Mouse (Mus musculus) lung, embryonic 14.5 days (tissue): Measurements from ENCODE around the gene Uggt1. TPM values are rescaled to one million over a fixed set of nuclear protein-coding genes. Genes with fewer than 3 reads are reported as not detected.

Source experiments
- ATAC-seq: fragments of 200-750 bp; cut with Nextera tagmentation; 2 replicates; pipeline ENCODE4 v1.8.0; 2017; ENCODE audit warnings: mild to moderate bottlenecking, moderate TSS enrichment, moderate library complexity; ENCODE audit not compliant: insufficient read depth
- DNase-seq: peaks from one replicate; pipeline ENCODE4 v3.0.0-alpha.2; 2015
- H3K27ac ChIP-seq: fragments of 300-500 bp; sonication (generic); 2 replicates; pipeline ENCODE4 v1.5.1; 2014; ENCODE audit warnings: low read depth, mild to moderate bottlenecking, moderate library complexity
- H3K27me3 ChIP-seq: fragments of 300-500 bp; sonication (generic); 2 replicates; pipeline ENCODE4 v1.6.1; 2014; ENCODE audit warnings: low read length, control low read depth; ENCODE audit not compliant: insufficient read depth
- H3K36me3 ChIP-seq: fragments of 300-500 bp; sonication (generic); 2 replicates; pipeline ENCODE4 v1.6.1; 2014; ENCODE audit warnings: control low read depth; ENCODE audit not compliant: insufficient read depth
- H3K4me1 ChIP-seq: fragments of 300-500 bp; sonication (generic); 2 replicates; pipeline ENCODE4 v1.6.1; 2014; ENCODE audit warnings: antibody characterized with exemption, control low read depth; ENCODE audit not compliant: insufficient read depth
- H3K4me2 ChIP-seq: fragments of 300-500 bp; sonication (generic); 2 replicates; pipeline ENCODE4 v1.6.1; 2014; ENCODE audit warnings: mild to moderate bottlenecking
- H3K4me3 ChIP-seq: fragments of 300-500 bp; sonication (generic); 2 replicates; pipeline ENCODE4 v1.5.1; 2014; ENCODE audit warnings: low read depth, low read length
- H3K9ac ChIP-seq: fragments of 300-500 bp; sonication (generic); 2 replicates; pipeline ENCODE4 v1.6.1; 2014
- H3K9me3 ChIP-seq: fragments of 300-500 bp; sonication (generic); 2 replicates; pipeline ENCODE4 v1.6.1; 2016; ENCODE audit warnings: low read depth, low read length, control low read depth
- CTCF ChIP-seq: IDR thresholded peaks from 2 replicates; pipeline ENCODE4 v1.5.1; 2016; ENCODE audit warnings: antibody characterized with exemption, low read depth
- WGBS: fragments of 180-500 bp; shearing (Covaris S2); extraction: QIAGEN DNeasy Blood & Tissue Kit; methylation state at CpG from one replicate; pipeline ENCODE4 v1.1.7; 2014; 5-methylcytosine and 5-hydroxymethylcytosine counted together
- polyA plus RNA-seq: library from polyadenylated mRNA; unstranded; fragments of >200 nt; fragmentation: Nextera tagmentation; extraction: Ambion mirVana; gene quantifications from 2 replicates; pipeline ENCODE4 v1.2.1, GENCODE M21; 2014

The Uggt1 gene
- polyA plus RNA-seq, 1 experiment from 2014 or later = 80.4 TPM

DNA sequence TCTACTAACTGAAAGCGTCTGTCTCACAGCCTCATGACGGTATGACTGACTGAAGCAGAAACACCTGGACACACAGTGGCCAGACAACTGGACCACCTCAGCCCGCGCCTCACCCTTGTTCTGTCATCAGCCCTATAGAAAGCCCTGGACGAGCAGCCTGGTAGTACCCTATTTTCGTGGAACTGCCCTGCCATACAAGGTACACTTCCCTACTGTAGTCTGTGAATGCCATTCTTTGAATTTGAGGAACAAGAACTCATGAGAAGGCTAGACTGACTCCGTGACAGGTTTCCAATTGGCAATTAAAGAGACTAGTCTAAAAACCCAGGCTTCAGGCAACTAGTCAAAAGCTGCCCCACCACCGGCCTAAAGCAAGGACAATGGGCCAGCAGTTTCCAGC is 123.3 kb downstream of the Uggt1 start:
- TF ChIP-seq CTCF = no peak
- ATAC-seq = no peak
- Histone ChIP-seq H3K36me3 (no peaks in the 10 kb centered on the region), H3K27ac (no peak overlapping the region), H3K4me1 (no peaks in the 10 kb centered on the region), H3K9me3 (no peaks in the 10 kb centered on the region), H3K4me2 (no peak overlapping the region), H3K9ac (no peak overlapping the region), H3K4me3 (no peak overlapping the region), H3K27me3 (no peaks in the 10 kb centered on the region)
- DNase-seq = no peak
- 76% methylated on average over 8 of the region's 8 CpGs for WGBS

DNA sequence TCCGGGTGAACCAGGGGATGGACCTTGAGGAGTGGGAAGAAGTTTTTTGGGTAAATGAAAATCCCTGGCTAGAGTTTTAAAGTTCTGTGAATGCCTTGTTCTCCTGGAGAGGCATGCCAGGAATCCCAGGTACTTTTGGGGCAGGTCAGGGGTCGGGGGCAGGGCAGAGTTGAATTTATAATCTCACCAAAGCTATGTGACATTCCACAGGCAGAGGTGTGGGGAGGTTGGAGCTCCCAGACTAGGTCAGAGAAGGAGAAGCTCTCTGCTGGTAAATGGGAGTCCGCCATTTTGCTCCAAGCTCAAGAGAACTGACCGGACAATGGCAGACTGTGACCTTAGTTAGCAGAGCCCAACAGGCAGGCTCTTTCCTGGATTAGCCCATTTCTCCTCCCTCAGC is 125.1 kb downstream of the Uggt1 start:
- Histone ChIP-seq H3K4me3 (no peak overlapping the region), H3K4me1 (no peaks in the 10 kb centered on the region), H3K36me3 (no peaks in the 10 kb centered on the region), H3K27me3 (no peaks in the 10 kb centered on the region), H3K27ac (no peak overlapping the region), H3K9ac (no peak overlapping the region), H3K4me2 (no peak overlapping the region), H3K9me3 (no peaks in the 10 kb centered on the region)
- DNase-seq (no peak), ATAC-seq (no peak)
- TF ChIP-seq CTCF = no peak
- 75% methylated on average over 4 of the region's 4 CpGs for WGBS

DNA sequence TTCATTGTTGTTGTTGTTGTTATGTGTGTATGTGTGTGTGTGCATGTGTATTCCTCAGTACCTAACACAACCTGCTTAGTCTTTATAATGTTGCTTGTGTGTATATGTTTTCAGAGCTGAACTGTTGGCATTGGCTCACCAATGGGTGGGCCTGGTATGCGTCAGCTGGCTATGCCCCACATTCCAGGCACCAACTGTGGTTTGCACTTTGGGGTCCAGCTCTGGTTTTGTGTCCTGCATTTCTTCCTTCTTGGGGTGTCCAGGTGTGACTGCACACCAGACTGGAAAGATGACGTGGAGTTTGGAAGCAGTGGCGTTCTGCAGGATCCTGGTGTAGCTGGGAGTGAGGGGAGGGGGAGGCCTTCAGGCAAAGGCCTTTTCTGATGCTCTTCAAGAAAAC is 125.6 kb downstream of the Uggt1 start:
- DNase-seq (no peak), ATAC-seq (no peak)
- no peaks in the 10 kb centered on the region for H3K9me3 ChIP-seq
- H3K36me3 ChIP-seq = no peaks in the 10 kb centered on the region
- no peak for TF ChIP-seq CTCF
- H3K4me1 ChIP-seq = no peaks in the 10 kb centered on the region
- H3K27me3 ChIP-seq = no peaks in the 10 kb centered on the region
- H3K27ac ChIP-seq = no peak overlapping the region
- WGBS = 74% methylated on average over 3 of the region's 3 CpGs
- H3K4me2 ChIP-seq = no peak overlapping the region
- no peak overlapping the region for H3K9ac ChIP-seq
- H3K4me3 ChIP-seq = no peak overlapping the region

DNA sequence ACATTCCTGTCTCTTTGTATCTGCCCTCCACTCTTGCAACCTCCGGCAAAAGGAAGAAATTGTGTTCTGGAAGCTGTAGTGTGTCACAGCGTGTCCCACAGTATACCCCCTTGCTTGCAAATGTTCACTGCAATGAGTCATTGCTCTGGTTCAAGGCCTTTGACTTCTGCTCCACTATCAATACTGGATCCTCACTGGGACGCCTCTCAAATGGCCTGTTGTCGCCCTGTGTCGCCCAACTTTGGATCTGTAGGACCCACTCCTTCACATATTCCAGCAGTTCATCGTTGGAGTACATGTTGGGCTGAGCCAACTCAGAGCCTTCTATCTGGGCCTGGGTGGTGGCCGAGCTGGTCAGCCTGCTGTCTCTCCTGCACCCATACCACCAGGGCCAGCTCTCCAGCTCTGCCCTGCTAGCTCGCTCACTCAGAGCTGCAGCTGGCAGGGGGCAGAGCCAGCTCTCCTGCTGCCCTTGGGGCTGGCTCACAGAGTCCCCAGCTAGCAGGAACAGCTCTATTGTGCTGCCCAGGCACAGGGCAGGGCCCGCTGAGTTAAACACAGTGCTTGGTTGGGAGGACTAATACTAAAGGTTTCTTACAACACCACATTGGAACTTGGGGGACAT is 126.3 kb downstream of the Uggt1 start:
- H3K4me1 ChIP-seq = no peaks in the 10 kb centered on the region
- H3K4me2 ChIP-seq = no peak overlapping the region
- no peaks in the 10 kb centered on the region for H3K9me3 ChIP-seq
- H3K9ac ChIP-seq = no peak overlapping the region
- no peak overlapping the region for H3K27ac ChIP-seq
- 78% methylated on average over 9 of the region's 9 CpGs for WGBS
- no peak for DNase-seq
- H3K36me3 ChIP-seq = no peaks in the 10 kb centered on the region
- no peak for ATAC-seq
- H3K4me3 ChIP-seq = no peak overlapping the region
- TF ChIP-seq CTCF = no peak
- H3K27me3 ChIP-seq = no peaks in the 10 kb centered on the region

DNA sequence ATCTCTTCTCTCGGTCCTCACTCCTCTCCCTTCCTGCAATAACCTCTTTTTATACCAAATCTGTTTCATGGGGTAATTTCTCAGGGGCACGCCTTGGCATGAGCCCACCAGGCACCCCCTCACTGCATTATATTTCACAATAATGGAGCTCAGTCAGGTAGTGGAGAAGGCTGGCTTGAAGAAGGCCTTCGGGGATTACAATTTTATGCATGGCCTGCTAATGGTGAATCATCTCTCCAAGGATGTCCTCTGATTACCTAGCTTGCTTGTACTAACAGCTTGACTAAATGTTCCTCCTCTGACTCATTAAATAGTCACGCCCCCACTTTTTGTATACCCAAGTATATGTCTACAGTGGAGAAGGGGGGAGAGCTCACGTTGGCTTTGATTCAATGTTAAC is 128.0 kb downstream of the Uggt1 start:
- WGBS = 73% methylated on average over 5 of the region's 5 CpGs
- H3K4me2 ChIP-seq = no peak overlapping the region
- no peak for DNase-seq
- no peaks in the 10 kb centered on the region for H3K27me3 ChIP-seq
- H3K4me3 ChIP-seq = no peak overlapping the region
- no peak overlapping the region for H3K9ac ChIP-seq
- H3K27ac ChIP-seq = no peak overlapping the region
- no peaks in the 10 kb centered on the region for H3K36me3 ChIP-seq
- H3K9me3 ChIP-seq = no peaks in the 10 kb centered on the region
- TF ChIP-seq CTCF = no peak
- ATAC-seq = no peak
- no peaks in the 10 kb centered on the region for H3K4me1 ChIP-seq

DNA sequence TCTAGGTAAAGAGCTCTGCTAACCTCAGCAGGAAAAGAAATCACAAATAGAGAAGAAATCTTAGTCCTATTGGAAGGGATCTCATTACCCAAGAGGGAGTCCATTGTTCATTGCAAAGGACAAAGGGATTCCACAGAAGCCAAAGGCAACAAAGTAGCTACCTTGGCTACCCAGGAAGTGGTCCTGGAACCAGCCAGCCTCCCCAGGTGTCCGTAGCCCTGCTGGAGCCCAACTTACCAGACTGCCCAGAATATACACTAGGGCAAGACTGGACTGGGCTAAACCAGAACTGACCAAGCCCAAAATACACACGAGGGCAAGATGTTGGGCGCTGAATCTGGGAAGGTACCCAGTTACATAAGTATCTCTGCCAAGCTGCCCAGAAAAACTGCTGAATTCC is 129.7 kb downstream of the Uggt1 start:
- Histone ChIP-seq H3K4me3 (no peak overlapping the region), H3K9ac (no peak overlapping the region), H3K27me3 (no peaks in the 10 kb centered on the region), H3K4me1 (no peaks in the 10 kb centered on the region), H3K27ac (no peak overlapping the region), H3K36me3 (no peaks in the 10 kb centered on the region), H3K9me3 (no peaks in the 10 kb centered on the region), H3K4me2 (no peak overlapping the region)
- no peak for DNase-seq
- WGBS = 91% methylated on average over 3 of the region's 3 CpGs
- no peak for ATAC-seq
- no peak for TF ChIP-seq CTCF

DNA sequence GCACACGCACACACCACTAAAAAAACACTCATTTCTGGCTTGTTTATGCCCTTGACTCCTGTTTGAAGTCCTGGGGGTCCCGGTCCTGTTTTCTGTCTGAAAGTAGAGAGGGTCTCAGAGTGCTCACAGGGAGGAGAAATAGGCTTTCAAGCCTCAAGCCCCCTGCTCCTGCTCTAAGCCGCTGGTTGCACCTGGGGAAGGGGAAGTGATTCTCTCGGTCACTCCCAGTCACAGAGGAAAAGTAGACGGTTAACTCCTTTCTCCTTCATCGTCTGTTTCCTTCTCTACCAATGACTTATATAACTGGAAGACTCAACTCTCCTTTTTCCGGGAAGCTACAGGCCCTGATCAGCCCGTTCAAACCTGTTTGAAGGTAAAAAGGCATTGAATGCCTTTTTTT is 130.8 kb downstream of the Uggt1 start:
- Histone ChIP-seq H3K4me2 (no peak overlapping the region), H3K36me3 (no peaks in the 10 kb centered on the region), H3K4me1 (no peaks in the 10 kb centered on the region), H3K4me3 (no peak overlapping the region), H3K27me3 (no peaks in the 10 kb centered on the region), H3K9ac (no peak overlapping the region), H3K9me3 (no peaks in the 10 kb centered on the region), H3K27ac (no peak overlapping the region)
- 73% methylated on average over 8 of the region's 8 CpGs for WGBS
- no peak for ATAC-seq
- no peak for TF ChIP-seq CTCF
- DNase-seq = no peak

DNA sequence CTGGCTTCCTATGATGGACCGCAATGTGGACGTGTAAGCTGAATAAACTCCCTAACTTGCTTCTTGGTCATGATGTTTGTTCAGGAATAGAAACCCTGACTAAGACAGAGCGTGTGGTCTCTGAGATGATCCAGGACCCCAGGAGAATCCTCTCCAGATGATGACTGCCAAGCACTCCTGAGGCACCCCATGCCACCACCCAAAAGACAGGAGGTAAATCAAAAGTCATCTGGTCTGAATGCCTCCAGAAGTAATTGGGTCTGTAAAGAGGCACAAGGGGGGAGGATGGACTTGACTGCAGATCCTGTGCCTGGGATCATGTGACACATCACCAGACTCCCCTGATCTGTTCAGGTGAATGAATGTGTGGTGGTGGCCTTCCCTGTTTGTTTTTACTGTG is 131.9 kb downstream of the Uggt1 start:
- H3K27me3 ChIP-seq = no peaks in the 10 kb centered on the region
- TF ChIP-seq CTCF = no peak
- DNase-seq = no peak
- no peak overlapping the region for H3K4me2 ChIP-seq
- no peak overlapping the region for H3K9ac ChIP-seq
- no peaks in the 10 kb centered on the region for H3K36me3 ChIP-seq
- H3K9me3 ChIP-seq = no peaks in the 10 kb centered on the region
- H3K4me3 ChIP-seq = no peak overlapping the region
- WGBS = 85% methylated on average over 3 of the region's 3 CpGs
- no peaks in the 10 kb centered on the region for H3K4me1 ChIP-seq
- ATAC-seq = no peak
- H3K27ac ChIP-seq = no peak overlapping the region
